8 mouse cellular contexts compared by ENCODE assay signal in genomic region chr17:24723122-24723880, GRCm38 (mm10). TPM values are rescaled to one million over a fixed set of nuclear protein-coding genes. Genes with fewer than 3 reads are reported as not detected.
DNase-seq lines count a peak whose midpoint lies in the region; ATAC-seq and TF ChIP-seq lines count a peak whose summit lies in the region.

No protein-coding gene starts in this region.

- 2% methylated on average over 12 of the region's 12 CpGs for WGBS in forebrain, embryonic 11.5 days
- WGBS in liver, embryonic 12.5 days (ENCODE audit: insufficient replicate concordance), result 3% methylated on average over 12 of the region's 12 CpGs

- no peaks in the 10 kb centered on the region for H3K9me3 ChIP-seq in forebrain, embryonic 11.5 days (ENCODE audit: control insufficient read depth, low read length)
- no peaks in the 10 kb centered on the region for H3K9me3 ChIP-seq in liver, embryonic 12.5 days (replicated peaks)

- no peak for DNase-seq in gastrocnemius, adult 2 months
- DNase-seq in gastrocnemius, postnatal 14 days, result no peak
- DNase-seq in 416B (ENCODE audit: low read depth), result peak; percentile 56
- DNase-seq in forebrain, embryonic 11.5 days (ENCODE audit: low spot score), result no peak
- DNase-seq in natural killer cell, adult 2 months (ENCODE audit: low spot score in 2 of 2), result no peak
- DNase-seq in cerebellum, postnatal 36 days, result no peak
- no peak for DNase-seq in kidney, adult 18-20 months

- peak overlapping the region; percentile 86 for H3K9ac ChIP-seq in forebrain, embryonic 11.5 days (ENCODE audit: low read length)
- H3K9ac ChIP-seq in liver, embryonic 12.5 days, result peak overlapping the region; percentile 93

- peak overlapping the region; percentile 86 for H3K4me2 ChIP-seq in forebrain, embryonic 11.5 days (ENCODE audit: low read depth, low read length, severe bottlenecking)
- peak overlapping the region; percentile 80 for H3K4me2 ChIP-seq in liver, embryonic 12.5 days

- peak overlapping the region; percentile 97 for H3K27ac ChIP-seq in gastrocnemius, adult 2 months
- peak overlapping the region; percentile 46; the same call in 1 of the 2 replicates for H3K27ac ChIP-seq in forebrain, embryonic 11.5 days (ENCODE audit: low read depth, low read length)
- H3K27ac ChIP-seq in liver, embryonic 12.5 days, result peak overlapping the region; percentile 90

- peak overlapping the region; percentile 98 for H3K4me3 ChIP-seq in gastrocnemius, adult 2 months
- peak overlapping the region; percentile 84 for H3K4me3 ChIP-seq in forebrain, embryonic 11.5 days (ENCODE audit: low read depth, low read length)
- H3K4me3 ChIP-seq in liver, embryonic 12.5 days, result peak overlapping the region; percentile 92

- H3K36me3 ChIP-seq in forebrain, embryonic 11.5 days (ENCODE audit: control insufficient read depth, insufficient read depth, low read length), result peaks cover 3% of the 10 kb centered on the region
- peaks cover 29% of the 10 kb centered on the region for H3K36me3 ChIP-seq in liver, embryonic 12.5 days

- TF ChIP-seq CTCF in gastrocnemius, adult 2 months (IDR thresholded peaks at IDR 0.05), result no peak

- intact Hi-C loops in gastrocnemius, adult 2 months (cut with DNase I), result no loop called here
- intact Hi-C loops in gastrocnemius, postnatal 14 days (cut with DNase I; ENCODE audit: low total_unique reads), result no loop called here

- no peaks in the 10 kb centered on the region for H3K27me3 ChIP-seq in forebrain, embryonic 11.5 days (ENCODE audit: control insufficient read depth, insufficient read depth, low read length)
- H3K27me3 ChIP-seq in liver, embryonic 12.5 days (replicated peaks), result peaks cover 12% of the 10 kb centered on the region

- no peak for ATAC-seq in forebrain, embryonic 11.5 days (replicated peaks; ENCODE audit: low FRiP score)
- ATAC-seq in liver, embryonic 12.5 days, result no peak

- H3K4me1 ChIP-seq in forebrain, embryonic 11.5 days (replicated peaks; ENCODE audit: control insufficient read depth, insufficient read depth, low read length), result peaks cover 13% of the 10 kb centered on the region
- H3K4me1 ChIP-seq in liver, embryonic 12.5 days, result peaks cover 50% of the 10 kb centered on the region

RNA-seq across cellular contexts. Expression of gene Ndufb10, which starts 1.0 kb away (rescaled TPM):
- 100 to 1,000 TPM; 367 to 608 TPM for total RNA-seq in gastrocnemius, adult 2 months (2021)
- total RNA-seq in gastrocnemius, postnatal 14 days (2021), result 100 to 1,000 TPM; 467 to 532 TPM
- polyA plus RNA-seq in forebrain, embryonic 11.5 days (2014; fragmentation: Nextera tagmentation; extraction: Ambion mirVana), result 189 and 195 TPM in 2 replicates
- polyA plus RNA-seq in liver, embryonic 12.5 days (2016; fragmentation: Nextera tagmentation; extraction: Ambion mirVana), result 233 and 239 TPM in 2 replicates

RNA-seq across cellular contexts. Expression of gene Rpl3l, which starts 4.3 kb away (rescaled TPM):
- total RNA-seq in gastrocnemius, adult 2 months (2021), result 100 to 1,000 TPM; 753 to 889 TPM
- total RNA-seq in gastrocnemius, postnatal 14 days (2021), result 100 to 1,000 TPM; 781 to 864 TPM
- polyA plus RNA-seq in forebrain, embryonic 11.5 days (2014; fragmentation: Nextera tagmentation; extraction: Ambion mirVana), result not detected in 2 replicates
- not detected in 2 replicates for polyA plus RNA-seq in liver, embryonic 12.5 days (2016; fragmentation: Nextera tagmentation; extraction: Ambion mirVana)

RNA-seq across cellular contexts. Expression of gene Rps2, which starts 5.4 kb away (rescaled TPM):
- total RNA-seq in gastrocnemius, adult 2 months (2021), result 100 to 1,000 TPM; 508 to 641 TPM
- total RNA-seq in gastrocnemius, postnatal 14 days (2021), result 100 to 1,000 TPM; 643 to 719 TPM
- 1,407 and 1,469 TPM in 2 replicates for polyA plus RNA-seq in forebrain, embryonic 11.5 days (2014; fragmentation: Nextera tagmentation; extraction: Ambion mirVana)
- polyA plus RNA-seq in liver, embryonic 12.5 days (2016; fragmentation: Nextera tagmentation; extraction: Ambion mirVana), result 1,444 and 1,454 TPM in 2 replicates

RNA-seq across cellular contexts. Expression of gene Rnf151, which starts 5.4 kb away (rescaled TPM):
- total RNA-seq in gastrocnemius, adult 2 months (2021), result not detected
- not detected for total RNA-seq in gastrocnemius, postnatal 14 days (2021)
- polyA plus RNA-seq in forebrain, embryonic 11.5 days (2014; fragmentation: Nextera tagmentation; extraction: Ambion mirVana), result 0.36 and 0.81 TPM in 2 replicates
- polyA plus RNA-seq in liver, embryonic 12.5 days (2016; fragmentation: Nextera tagmentation; extraction: Ambion mirVana), result 0.19 and 0.46 TPM in 2 replicates

RNA-seq across cellular contexts. Expression of gene Msrb1, which starts 13.1 kb away (rescaled TPM):
- total RNA-seq in gastrocnemius, adult 2 months (2021), result 100 to 1,000 TPM; 165 to 220 TPM
- total RNA-seq in gastrocnemius, postnatal 14 days (2021), result 100 to 1,000 TPM; 143 to 165 TPM
- polyA plus RNA-seq in forebrain, embryonic 11.5 days (2014; fragmentation: Nextera tagmentation; extraction: Ambion mirVana), result 21.3 and 21.6 TPM in 2 replicates
- 20.8 and 21.6 TPM in 2 replicates for polyA plus RNA-seq in liver, embryonic 12.5 days (2016; fragmentation: Nextera tagmentation; extraction: Ambion mirVana)

Comparison
In these comparisons a context has a peak if more than half of its experiments do, and no peak if none do; other contexts are left out.
1. H3K27ac ChIP-seq: peak in every context shown above with its lines; median percentile 97 in gastrocnemius, adult 2 months; 90 in liver, embryonic 12.5 days; 46 in forebrain, embryonic 11.5 days.